Mouse (Mus musculus): Measurements from ENCODE around the gene Plin5. TPM values are rescaled to one million over a fixed set of nuclear protein-coding genes. Genes with fewer than 3 reads are reported as not detected.
"Not testable (repeated sequence)": the region's sequence is repeated elsewhere in the genome, so short reads cannot be mapped to it uniquely, and the experiment has no call there.

Plin5 gene
- polyA plus RNA-seq, 1 experiment from 2014 or later = 0.86 TPM

DNA sequence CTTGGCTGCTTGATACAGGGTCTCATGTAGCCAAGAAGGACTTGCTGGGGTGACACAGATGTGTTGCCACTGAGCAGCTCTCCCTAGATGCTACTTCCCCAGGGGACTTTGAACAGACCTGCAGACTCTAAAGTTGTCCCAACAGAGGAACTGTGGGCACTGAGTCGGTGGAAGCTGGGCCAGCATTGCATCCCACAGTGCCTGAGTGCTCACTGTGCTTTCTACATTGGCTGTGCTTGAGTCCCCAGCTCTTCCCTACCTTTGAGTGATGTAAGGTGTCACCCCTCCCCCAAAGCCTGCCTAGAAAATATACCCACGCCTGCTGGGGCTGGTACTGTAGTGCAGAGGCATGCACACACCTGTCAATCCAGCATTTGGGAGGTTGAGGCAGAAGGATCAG is 9.7 kb downstream of the Plin5 start:
- DNase-seq = no peak
- H3K4me3 ChIP-seq (ENCODE audit: low read depth, low read length) = no peak overlapping the region
- H3K27ac ChIP-seq (ENCODE audit: low read depth) = no peak overlapping the region
- TF ChIP-seq CTCF (IDR thresholded peaks at IDR 0.05; ENCODE audit: low read depth) = no peak
- H3K4me2 ChIP-seq = no peak overlapping the region
- H3K9ac ChIP-seq = no peak overlapping the region
- H3K27me3 ChIP-seq (ENCODE audit: insufficient read depth, low read length) = no peaks in the 10 kb centered on the region
- no peaks in the 10 kb centered on the region for H3K4me1 ChIP-seq (ENCODE audit: insufficient read depth)
- peaks cover 12% of the 10 kb centered on the region; the same call in 1 of the 2 replicates for H3K36me3 ChIP-seq (ENCODE audit: insufficient read depth)
- ATAC-seq (ENCODE audit: insufficient read depth) = no peak
- 69% methylated on average over 2 of the region's 2 CpGs for WGBS
- no peaks in the 10 kb centered on the region for H3K9me3 ChIP-seq (ENCODE audit: low read depth, low read length)

DNA sequence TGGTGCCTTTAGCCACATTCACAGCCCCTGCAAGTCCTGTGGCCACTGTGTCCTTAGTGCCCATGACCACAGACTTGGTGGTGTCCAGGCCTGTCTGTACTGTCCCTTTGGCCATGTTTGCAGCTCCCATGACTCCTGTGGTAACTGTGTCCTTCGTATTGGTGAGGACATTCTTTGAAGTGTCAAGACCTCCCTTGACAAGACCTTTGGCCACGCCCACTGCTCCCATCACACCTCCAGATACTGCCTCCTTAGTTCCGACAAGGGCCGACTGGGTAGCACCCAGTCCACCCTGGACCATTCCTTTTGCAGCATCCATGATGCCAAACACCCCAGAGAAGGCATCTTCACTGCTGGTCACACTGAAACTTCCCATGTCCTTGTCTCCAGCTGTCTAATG is 10.4 kb downstream of the Plin5 start:
- no peak for TF ChIP-seq CTCF (IDR thresholded peaks at IDR 0.05; ENCODE audit: low read depth)
- DNase-seq = no peak
- Histone ChIP-seq H3K27ac (ENCODE audit: low read depth) (no peak overlapping the region), H3K27me3 (ENCODE audit: insufficient read depth, low read length) (no peaks in the 10 kb centered on the region), H3K4me2 (no peak overlapping the region), H3K9me3 (ENCODE audit: low read depth, low read length) (no peaks in the 10 kb centered on the region), H3K9ac (no peak overlapping the region), H3K36me3 (ENCODE audit: insufficient read depth) (peaks cover 19% of the 10 kb centered on the region), H3K4me1 (ENCODE audit: insufficient read depth) (no peaks in the 10 kb centered on the region), H3K4me3 (ENCODE audit: low read depth, low read length) (no peak overlapping the region)
- no peak for ATAC-seq (ENCODE audit: insufficient read depth)
- WGBS = 71% methylated on average over 4 of the region's 4 CpGs

DNA sequence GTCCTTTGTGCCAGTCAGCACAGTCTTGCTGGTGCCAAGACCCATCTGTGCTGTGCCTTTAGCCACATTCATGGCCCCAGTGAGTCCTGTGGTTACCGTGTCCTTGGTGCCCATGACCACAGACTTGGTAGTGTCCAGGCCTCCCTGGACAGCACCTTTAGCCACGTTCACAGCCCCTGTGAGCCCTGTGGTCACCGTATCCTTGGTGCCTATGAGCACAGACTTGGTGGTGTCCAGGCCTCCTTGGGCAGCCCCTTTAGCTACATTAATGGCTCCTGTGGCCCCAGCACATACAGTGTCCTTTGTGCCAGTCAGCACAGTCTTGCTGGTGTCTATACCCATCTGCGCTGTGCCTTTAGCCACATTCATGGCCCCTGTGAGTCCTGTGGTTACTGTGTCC is 11.0 kb downstream of the Plin5 start:
- 90% methylated on average over 4 of the region's 4 CpGs for WGBS
- not testable (repeated sequence) for H3K4me1 ChIP-seq (ENCODE audit: insufficient read depth)

DNA sequence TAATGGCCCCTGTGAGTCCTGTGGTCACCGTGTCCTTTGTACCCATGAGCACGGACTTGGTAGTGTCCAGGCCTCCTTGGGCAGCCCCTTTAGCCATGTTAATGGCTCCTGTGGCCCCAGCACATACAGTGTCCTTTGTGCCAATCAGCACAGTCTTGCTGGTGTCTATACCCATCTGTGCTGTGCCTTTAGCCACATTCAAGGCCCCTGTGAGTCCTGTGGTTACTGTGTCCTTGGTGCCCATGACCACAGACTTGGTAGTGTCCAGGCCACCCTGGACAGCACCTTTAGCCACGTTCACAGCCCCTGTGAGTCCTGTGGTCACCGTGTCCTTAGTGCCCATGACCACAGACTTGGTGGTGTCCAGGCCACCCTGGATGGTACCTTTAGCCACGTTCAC is 12.6 kb downstream of the Plin5 start:
- H3K4me1 ChIP-seq (ENCODE audit: insufficient read depth); H3K9me3 ChIP-seq (ENCODE audit: low read depth, low read length); ATAC-seq (ENCODE audit: insufficient read depth); DNase-seq; H3K9ac ChIP-seq; H3K4me3 ChIP-seq (ENCODE audit: low read depth, low read length); H3K4me2 ChIP-seq; H3K27ac ChIP-seq (ENCODE audit: low read depth); H3K27me3 ChIP-seq (ENCODE audit: insufficient read depth, low read length): not testable (repeated sequence)
- WGBS = 88% methylated on average over 2 of the region's 5 CpGs
- H3K36me3 ChIP-seq (ENCODE audit: insufficient read depth) = peaks cover 40% of the 10 kb centered on the region

More for the DNA sequence above, 11.0 kb downstream of the Plin5 start:
- H3K4me2 ChIP-seq; H3K9ac ChIP-seq; H3K27ac ChIP-seq (ENCODE audit: low read depth); H3K27me3 ChIP-seq (ENCODE audit: insufficient read depth, low read length); ATAC-seq (ENCODE audit: insufficient read depth); H3K9me3 ChIP-seq (ENCODE audit: low read depth, low read length); DNase-seq; H3K4me3 ChIP-seq (ENCODE audit: low read depth, low read length): not testable (repeated sequence)
- H3K36me3 ChIP-seq (ENCODE audit: insufficient read depth) = peaks cover 24% of the 10 kb centered on the region

DNA sequence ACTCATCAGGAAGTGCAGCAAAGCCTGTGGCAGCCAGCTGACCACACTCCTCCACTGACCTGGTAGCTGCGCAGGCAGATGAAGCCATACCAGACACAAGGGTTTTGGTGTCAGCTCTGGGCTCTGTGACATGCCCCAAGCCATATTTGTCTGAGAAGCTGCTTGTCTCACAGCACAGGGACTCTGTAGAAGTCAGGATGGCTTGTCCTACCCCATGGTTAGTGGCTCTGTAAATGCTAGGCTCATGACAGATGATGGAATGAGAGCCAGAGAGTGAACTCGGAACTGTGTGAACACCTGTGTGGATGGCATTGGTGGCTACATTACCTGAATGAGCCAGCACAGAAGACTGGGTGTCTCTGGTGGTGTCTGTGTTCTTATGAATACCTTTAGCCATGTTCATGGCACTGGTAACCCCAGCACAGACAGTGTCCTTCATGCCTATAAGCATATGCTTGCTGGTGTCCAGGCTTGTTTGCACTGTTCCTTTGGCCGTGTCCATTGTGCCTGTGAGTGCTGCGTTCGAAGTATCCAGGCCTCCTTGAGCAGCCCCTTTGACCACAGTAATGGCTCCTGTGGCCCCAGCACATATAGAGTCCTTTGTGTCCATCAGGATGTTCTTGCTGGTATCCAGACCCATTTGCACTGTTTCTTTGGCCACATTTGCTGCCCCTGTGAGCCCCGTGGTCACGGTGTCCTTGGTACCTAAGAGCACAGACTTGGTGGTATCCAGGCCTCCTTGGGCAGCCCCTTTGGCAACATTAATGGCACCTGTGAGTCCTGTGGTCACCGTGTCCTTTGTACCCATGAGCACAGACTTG is 13.7 kb downstream of the Plin5 start:
- Histone ChIP-seq H3K4me1 (ENCODE audit: insufficient read depth) (no peaks in the 10 kb centered on the region), H3K9me3 (ENCODE audit: low read depth, low read length) (no peaks in the 10 kb centered on the region), H3K4me3 (ENCODE audit: low read depth, low read length) (no peak overlapping the region), H3K9ac (no peak overlapping the region), H3K4me2 (no peak overlapping the region), H3K36me3 (ENCODE audit: insufficient read depth) (peaks cover 51% of the 10 kb centered on the region), H3K27me3 (ENCODE audit: insufficient read depth, low read length) (no peaks in the 10 kb centered on the region), H3K27ac (ENCODE audit: low read depth) (no peak overlapping the region)
- no peak for TF ChIP-seq CTCF (IDR thresholded peaks at IDR 0.05; ENCODE audit: low read depth)
- WGBS = 92% methylated on average over 8 of the region's 8 CpGs
- DNase-seq (no peak), ATAC-seq (ENCODE audit: insufficient read depth) (no peak)

DNA sequence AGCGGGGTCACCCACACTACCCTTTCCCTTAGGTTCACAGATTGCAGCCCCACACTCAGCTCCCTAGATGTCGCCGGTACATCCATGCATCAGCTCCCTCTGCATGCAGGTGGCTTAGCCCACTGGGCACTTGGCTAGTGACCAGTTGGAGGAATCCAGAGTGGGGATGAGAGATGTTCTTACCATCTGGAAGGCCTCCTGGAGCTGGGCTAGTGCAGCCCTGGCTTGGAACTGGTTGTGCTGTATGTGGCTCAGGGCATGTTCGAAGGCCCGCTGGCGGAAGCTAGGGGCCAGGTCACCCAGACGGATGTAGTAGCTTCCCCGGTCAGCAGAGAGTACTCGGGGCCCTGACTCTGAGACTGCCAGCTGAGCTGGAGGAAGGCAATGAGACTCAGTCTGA is 14.5 kb downstream of the Plin5 start:
- no peaks in the 10 kb centered on the region for H3K4me1 ChIP-seq (ENCODE audit: insufficient read depth)
- H3K36me3 ChIP-seq (ENCODE audit: insufficient read depth) = peaks cover 58% of the 10 kb centered on the region
- no peak overlapping the region for H3K27ac ChIP-seq (ENCODE audit: low read depth)
- ATAC-seq (ENCODE audit: insufficient read depth) = no peak
- no peaks in the 10 kb centered on the region for H3K27me3 ChIP-seq (ENCODE audit: insufficient read depth, low read length)
- no peaks in the 10 kb centered on the region for H3K9me3 ChIP-seq (ENCODE audit: low read depth, low read length)
- no peak for TF ChIP-seq CTCF (IDR thresholded peaks at IDR 0.05; ENCODE audit: low read depth)
- no peak overlapping the region for H3K9ac ChIP-seq
- 93% methylated on average over 9 of the region's 9 CpGs for WGBS
- DNase-seq = no peak
- no peak overlapping the region for H3K4me2 ChIP-seq
- H3K4me3 ChIP-seq (ENCODE audit: low read depth, low read length) = no peak overlapping the region

DNA sequence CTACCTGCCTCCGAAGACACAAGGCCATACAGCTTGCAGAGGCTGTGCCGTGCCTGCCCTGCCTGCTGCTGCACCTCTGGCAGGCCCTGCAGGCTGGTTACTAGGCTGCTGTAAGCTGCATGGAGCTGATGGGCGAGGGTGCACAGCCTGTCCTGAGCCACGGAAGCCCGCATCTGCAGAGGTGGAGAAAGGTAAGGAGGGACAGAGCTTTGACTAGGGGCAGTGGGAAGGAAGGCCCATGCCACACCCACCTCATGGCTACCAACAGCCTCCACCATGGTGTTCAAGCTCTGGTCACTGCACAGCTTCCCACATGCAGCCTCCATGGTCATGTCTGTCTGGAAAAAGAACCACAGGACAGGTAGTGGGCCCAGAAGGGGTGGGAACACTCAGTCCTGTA is 15.2 kb downstream of the Plin5 start:
- Histone ChIP-seq H3K9ac (no peak overlapping the region), H3K4me3 (ENCODE audit: low read depth, low read length) (no peak overlapping the region), H3K27me3 (ENCODE audit: insufficient read depth, low read length) (no peaks in the 10 kb centered on the region), H3K27ac (ENCODE audit: low read depth) (no peak overlapping the region), H3K36me3 (ENCODE audit: insufficient read depth) (peaks cover 66% of the 10 kb centered on the region), H3K4me1 (ENCODE audit: insufficient read depth) (no peaks in the 10 kb centered on the region), H3K4me2 (no peak overlapping the region), H3K9me3 (ENCODE audit: low read depth, low read length) (no peaks in the 10 kb centered on the region)
- no peak for DNase-seq
- 91% methylated on average over 5 of the region's 5 CpGs for WGBS
- ATAC-seq (ENCODE audit: insufficient read depth) = no peak
- TF ChIP-seq CTCF (IDR thresholded peaks at IDR 0.05; ENCODE audit: low read depth) = no peak

All from lung, embryonic 14.5 days (tissue).